Mouse (Mus musculus) forebrain, embryonic 16.5 days (tissue): Measurements from ENCODE around the gene Zfyve9. TPM values are rescaled to one million over a fixed set of nuclear protein-coding genes. Genes with fewer than 3 reads are reported as not detected.

Experiments
- ATAC-seq: fragments of 200-750 bp; cut with Nextera tagmentation; 2 replicates; pipeline ENCODE4 v1.8.0; 2017; ENCODE audit warnings: mild to moderate bottlenecking, moderate library complexity
- H3K27ac ChIP-seq: fragments of 300-500 bp; sonication (generic); 2 replicates; pipeline ENCODE4 v1.5.1; 2014; ENCODE audit warnings: low read length, control low read depth
- H3K27me3 ChIP-seq: fragments of 300-500 bp; sonication (generic); replicated peaks from 2 replicates; pipeline ENCODE4 v1.6.1; 2014; ENCODE audit warnings: low read length; ENCODE audit not compliant: control insufficient read depth, insufficient read depth
- H3K36me3 ChIP-seq: fragments of 300-500 bp; sonication (generic); 2 replicates; pipeline ENCODE4 v1.6.1; 2014; ENCODE audit not compliant: control insufficient read depth, insufficient read depth
- H3K4me1 ChIP-seq: fragments of 300-500 bp; sonication (generic); replicated peaks from 2 replicates; pipeline ENCODE4 v1.6.1; 2014; ENCODE audit warnings: low read length; ENCODE audit not compliant: control insufficient read depth, insufficient read depth
- H3K4me2 ChIP-seq: fragments of 300-500 bp; sonication (generic); 2 replicates; pipeline ENCODE4 v1.6.1; 2014; ENCODE audit warnings: mild to moderate bottlenecking, low read length, control low read depth
- H3K4me3 ChIP-seq: fragments of 300-500 bp; sonication (generic); replicated peaks from 2 replicates; pipeline ENCODE4 v1.5.1; 2014; ENCODE audit warnings: mild to moderate bottlenecking, low read length, control low read depth
- H3K9ac ChIP-seq: fragments of 300-500 bp; sonication (generic); replicated peaks from 2 replicates; pipeline ENCODE4 v1.6.1; 2014; ENCODE audit warnings: low read depth, low read length, control low read depth
- H3K9me3 ChIP-seq: fragments of 300-500 bp; sonication (generic); 2 replicates; pipeline ENCODE4 v1.6.1; 2016; ENCODE audit warnings: low read length; ENCODE audit not compliant: control insufficient read depth
- WGBS: fragments of 180-500 bp; shearing (Covaris S2); extraction: QIAGEN DNeasy Blood & Tissue Kit; methylation state at CpG from one replicate; pipeline ENCODE4 v1.1.7; 2014; 5-methylcytosine and 5-hydroxymethylcytosine counted together
- polyA plus RNA-seq: library from polyadenylated mRNA; unstranded; fragments of >200 nt; fragmentation: Nextera tagmentation; extraction: Ambion mirVana; gene quantifications from 2 replicates; pipeline ENCODE4 v1.2.1, GENCODE M21; 2015

Zfyve9 gene
- polyA plus RNA-seq, 1 experiment from 2014 or later = 6.6 TPM

- ATAC-seq = no peak
- Histone ChIP-seq H3K9ac (no peak overlapping the region), H3K27ac (no peak overlapping the region), H3K27me3 (no peaks in the 10 kb centered on the region), H3K4me3 (no peak overlapping the region), H3K4me2 (no peak overlapping the region), H3K4me1 (no peaks in the 10 kb centered on the region), H3K9me3 (no peaks in the 10 kb centered on the region), H3K36me3 (no peaks in the 10 kb centered on the region)
- WGBS = 55% methylated on average over 1 of the region's 1 CpGs
These were observed 13.3 kb upstream of the Zfyve9 start for GRCm38 (mm10) chr4:108793941-108794340.

- no peak overlapping the region for H3K9ac ChIP-seq
- H3K9me3 ChIP-seq = no peaks in the 10 kb centered on the region
- no peak overlapping the region for H3K4me3 ChIP-seq
- H3K27me3 ChIP-seq = no peaks in the 10 kb centered on the region
- no peaks in the 10 kb centered on the region for H3K4me1 ChIP-seq
- WGBS = 85% methylated on average over 1 of the region's 1 CpGs
- no peak overlapping the region for H3K4me2 ChIP-seq
- no peak for ATAC-seq
- H3K27ac ChIP-seq = no peak overlapping the region
- H3K36me3 ChIP-seq = no peaks in the 10 kb centered on the region
These were observed 9.9 kb upstream of the Zfyve9 start for GRCm38 (mm10) chr4:108790507-108790906.

DNA sequence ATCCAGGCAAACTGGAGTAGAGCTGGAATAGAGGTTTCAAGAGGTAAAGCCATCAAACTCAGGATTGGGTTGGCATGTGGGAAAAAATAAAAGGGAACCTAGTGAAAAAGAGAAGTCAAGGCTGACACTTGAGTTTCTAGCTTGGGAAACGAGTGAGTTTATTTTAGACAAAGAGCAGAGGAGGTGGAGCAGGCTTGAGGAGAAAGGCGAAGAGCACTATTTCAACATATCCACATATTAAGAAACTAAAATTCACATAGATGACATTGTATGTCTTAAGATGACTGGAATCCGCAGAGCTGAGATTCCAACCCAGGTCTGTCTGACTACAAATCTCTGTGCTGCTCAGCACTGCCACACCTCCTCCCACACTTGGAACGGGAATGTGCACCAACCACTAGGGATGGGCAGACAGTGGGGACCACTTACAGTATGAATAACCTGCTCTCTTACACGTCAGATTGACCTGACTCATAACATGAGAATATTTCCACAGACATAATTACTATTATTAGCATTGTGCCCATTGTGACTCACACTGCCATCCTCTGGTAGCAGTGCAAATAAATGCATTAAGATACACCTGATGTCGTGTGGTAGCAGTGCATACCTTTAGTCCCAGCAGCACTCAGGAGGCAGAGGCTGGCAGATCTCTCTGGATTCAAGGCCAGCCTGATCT lies 8.8 kb upstream of the Zfyve9 start:
- no peaks in the 10 kb centered on the region for H3K27me3 ChIP-seq
- no peak overlapping the region for H3K9ac ChIP-seq
- no peak overlapping the region for H3K4me3 ChIP-seq
- no peak overlapping the region for H3K4me2 ChIP-seq
- H3K27ac ChIP-seq = no peak overlapping the region
- H3K4me1 ChIP-seq = no peaks in the 10 kb centered on the region
- 73% methylated on average over 6 of the region's 6 CpGs for WGBS
- no peaks in the 10 kb centered on the region for H3K36me3 ChIP-seq
- ATAC-seq = no peak
- no peaks in the 10 kb centered on the region for H3K9me3 ChIP-seq

DNA sequence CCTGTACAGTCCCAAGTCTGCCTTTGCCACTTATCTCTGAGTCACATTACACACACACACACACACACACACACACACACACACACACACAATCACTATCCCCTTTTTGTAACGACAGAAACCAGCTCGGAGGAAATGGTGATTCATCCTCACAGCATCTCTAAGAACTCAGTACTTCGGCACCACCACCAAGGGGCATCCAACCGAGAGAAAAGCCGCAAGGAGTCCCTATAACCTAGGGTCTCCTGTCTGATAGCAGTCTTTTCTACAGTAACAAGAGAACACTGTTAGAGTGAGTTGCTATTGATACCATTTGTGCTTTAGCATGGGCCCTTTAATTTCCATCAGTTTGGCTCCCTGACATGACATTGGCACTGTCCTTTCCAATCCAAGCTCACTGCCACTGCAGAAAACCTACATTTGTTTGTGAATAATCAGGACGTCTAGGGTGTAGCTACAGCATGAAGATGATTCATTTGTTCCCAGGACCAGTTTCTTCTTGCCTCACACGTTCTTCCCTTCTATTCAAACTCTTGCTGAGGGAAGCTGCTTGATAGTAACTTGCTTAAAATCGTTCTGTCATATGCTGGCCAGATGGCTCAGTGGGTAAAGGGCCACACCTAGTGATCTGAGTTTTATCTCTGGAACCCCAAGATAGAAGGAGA lies 2.0 kb upstream of the Zfyve9 start:
- Histone ChIP-seq H3K4me3 (no peak overlapping the region), H3K4me1 (peaks cover 7% of the 10 kb centered on the region), H3K27me3 (no peaks in the 10 kb centered on the region), H3K27ac (no peak overlapping the region), H3K4me2 (no peak overlapping the region), H3K36me3 (no peaks in the 10 kb centered on the region), H3K9ac (no peak overlapping the region), H3K9me3 (no peaks in the 10 kb centered on the region)
- 35% methylated on average over 8 of the region's 8 CpGs for WGBS
- ATAC-seq = no peak

DNA sequence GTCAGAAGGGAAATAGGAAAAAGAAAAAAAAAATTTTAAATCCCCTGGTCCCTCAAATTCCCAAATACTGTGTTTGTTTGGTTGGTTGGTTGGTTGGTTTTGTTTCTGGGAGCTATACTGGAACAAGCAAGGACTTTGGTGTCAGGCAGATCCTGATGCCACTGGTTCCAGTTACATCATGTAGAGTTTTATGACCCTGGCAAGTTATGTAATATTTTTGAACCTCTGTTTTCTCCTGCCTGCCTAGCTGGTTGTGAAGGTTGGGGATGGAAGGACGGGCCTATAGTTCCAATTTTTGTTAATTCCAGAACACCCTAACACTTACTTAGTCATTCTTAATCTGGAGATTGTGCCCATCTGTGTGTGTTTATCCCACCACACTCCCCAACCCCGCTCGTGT lies 998 bp upstream of the Zfyve9 start:
- Histone ChIP-seq H3K36me3 (no peaks in the 10 kb centered on the region), H3K4me1 (peaks cover 7% of the 10 kb centered on the region), H3K4me3 (no peak overlapping the region), H3K9ac (no peak overlapping the region), H3K4me2 (peak overlapping the region; percentile 76), H3K27ac (no peak overlapping the region), H3K27me3 (no peaks in the 10 kb centered on the region), H3K9me3 (no peaks in the 10 kb centered on the region)
- 44% methylated on average over 3 of the region's 3 CpGs for WGBS
- ATAC-seq = no peak

DNA sequence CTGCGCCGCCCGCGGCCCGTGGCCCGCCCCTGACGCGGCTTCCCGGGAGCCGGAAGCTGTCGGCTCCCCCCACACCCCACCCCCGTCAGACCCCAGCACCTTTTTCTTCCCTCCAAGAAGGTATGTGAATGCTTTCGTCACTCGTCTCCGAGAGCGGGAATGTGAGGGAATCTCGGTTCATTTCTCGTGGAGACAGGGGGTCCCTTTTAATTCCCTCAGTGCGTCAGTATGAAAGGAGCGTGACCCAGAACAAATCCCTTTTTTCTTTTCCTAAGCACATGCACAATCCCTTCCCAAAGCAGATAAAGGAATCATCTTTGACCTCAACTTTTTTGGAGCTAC lies 237 bp upstream of the Zfyve9 start:
- H3K27ac ChIP-seq = peak overlapping the region; percentile 96

DNA sequence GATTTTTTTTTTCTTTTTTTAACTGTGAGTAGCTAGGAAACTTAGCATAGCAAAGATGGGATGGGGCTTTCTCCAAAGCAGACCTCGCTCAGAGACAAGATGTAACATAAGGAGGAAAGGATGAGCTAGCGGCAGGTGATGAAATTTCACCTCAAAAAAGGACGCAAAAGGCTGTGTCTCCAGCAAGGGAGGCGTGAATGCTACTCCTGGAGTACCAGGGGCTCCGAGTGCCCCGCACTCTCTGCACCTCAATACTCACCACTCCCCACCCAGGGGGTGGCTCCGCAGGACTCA lies 888 bp downstream of the Zfyve9 start:
- peak overlapping the region; percentile 80 for H3K4me3 ChIP-seq

More for the DNA sequence above, 237 bp upstream of the Zfyve9 start:
- under 1% methylated on average over 20 of the region's 20 CpGs for WGBS
- H3K4me3 ChIP-seq = peak overlapping the region; percentile 80
- H3K9me3 ChIP-seq = no peaks in the 10 kb centered on the region
- no peak for ATAC-seq
- H3K36me3 ChIP-seq = no peaks in the 10 kb centered on the region
- H3K9ac ChIP-seq = peak overlapping the region; percentile 89
- H3K4me1 ChIP-seq = peaks cover 7% of the 10 kb centered on the region
- H3K4me2 ChIP-seq = peak overlapping the region; percentile 76
- no peaks in the 10 kb centered on the region for H3K27me3 ChIP-seq

GRCm38 (mm10) chr4:108768527-108768926 lies 12.1 kb downstream of the Zfyve9 start:
- Histone ChIP-seq H3K4me2 (no peak overlapping the region), H3K27ac (no peak overlapping the region), H3K9me3 (no peaks in the 10 kb centered on the region), H3K4me3 (no peak overlapping the region), H3K4me1 (no peaks in the 10 kb centered on the region), H3K27me3 (no peaks in the 10 kb centered on the region), H3K36me3 (no peaks in the 10 kb centered on the region), H3K9ac (no peak overlapping the region)
- ATAC-seq = no peak

More for the DNA sequence above, 888 bp downstream of the Zfyve9 start:
- peak overlapping the region; percentile 89 for H3K9ac ChIP-seq
- H3K4me2 ChIP-seq = peak overlapping the region; percentile 76
- no peaks in the 10 kb centered on the region for H3K36me3 ChIP-seq
- WGBS = under 1% methylated on average over 7 of the region's 7 CpGs
- peak overlapping the region; percentile 96 for H3K27ac ChIP-seq
- H3K4me1 ChIP-seq = peaks cover 7% of the 10 kb centered on the region
- ATAC-seq = no peak
- no peaks in the 10 kb centered on the region for H3K27me3 ChIP-seq
- no peaks in the 10 kb centered on the region for H3K9me3 ChIP-seq

- Histone ChIP-seq H3K9me3 (no peaks in the 10 kb centered on the region), H3K4me1 (no peaks in the 10 kb centered on the region), H3K4me2 (no peak overlapping the region), H3K27me3 (no peaks in the 10 kb centered on the region), H3K36me3 (no peaks in the 10 kb centered on the region), H3K9ac (no peak overlapping the region), H3K4me3 (no peak overlapping the region), H3K27ac (no peak overlapping the region)
- 96% methylated on average over 3 of the region's 3 CpGs for WGBS
- no peak for ATAC-seq
These were observed 21.0 kb downstream of the Zfyve9 start for GRCm38 (mm10) chr4:108759583-108759982.
